ENCODE assay signal across 15 mouse cellular contexts in genomic region chr10:67702783-67703455, GRCm38 (mm10).
DNase-seq lines count a peak whose midpoint lies in the region; ATAC-seq and TF ChIP-seq lines count a peak whose summit lies in the region.
"Had no signal": no experiment of that assay in that cellular context is flagged by ENCODE, and none has a peak within 500 bp of the region (broad histone marks: within the 10 kb centered on the region; RNA-seq: fewer than 3 reads in every experiment).

No protein-coding gene starts in this region.

- peak; percentile 32 for ATAC-seq in activated CD4-positive, CD25-positive, alpha-beta regulatory T cell, adult 4 months
- no peak for ATAC-seq in hindbrain, embryonic 13.5 days (ENCODE audit: low FRiP score)
- ATAC-seq in frontal cortex, adult (ENCODE audit: low TSS enrichment) = no peak
- ATAC-seq: forebrain, embryonic 14.5 days had no signal

- no peak for TF ChIP-seq CTCF in gastrocnemius, adult 2 months (IDR thresholded peaks at IDR 0.05)

- H3K4me2 ChIP-seq in hindbrain, embryonic 13.5 days = no peak overlapping the region
- H3K4me2 ChIP-seq: neural tube, embryonic 12.5 days had no signal

- peak; percentile 37 for DNase-seq in gastrocnemius, adult 2 months
- DNase-seq in gastrocnemius, postnatal 36 days = no peak
- DNase-seq in heart, postnatal 25 days (ENCODE audit: low spot score) = peak; percentile 9
- no peak for DNase-seq in adrenal gland, postnatal 14 days
- DNase-seq: kidney, adult 2 months; layer of hippocampus, postnatal 36 days; liver; right cerebral cortex, postnatal 14 days had no signal

- no peaks in the 10 kb centered on the region for H3K36me3 ChIP-seq in macrophage (ENCODE audit: inconsistent target)
- H3K36me3 ChIP-seq in hindbrain, embryonic 13.5 days = no peaks in the 10 kb centered on the region
- H3K36me3 ChIP-seq: midbrain, embryonic 10.5 days; neural tube, embryonic 12.5 days had no signal

- no peaks in the 10 kb centered on the region for H3K4me1 ChIP-seq in hindbrain, embryonic 13.5 days (replicated peaks)
- H3K4me1 ChIP-seq: neural tube, embryonic 12.5 days had no signal

- H3K79me2 ChIP-seq in macrophage (ENCODE audit: inconsistent target) = no peaks in the 10 kb centered on the region

- H3K4me3 ChIP-seq in gastrocnemius, adult 2 months = no peak overlapping the region
- H3K4me3 ChIP-seq in macrophage (ENCODE audit: inconsistent target) = no peak overlapping the region
- H3K4me3 ChIP-seq in hindbrain, embryonic 13.5 days = no peak overlapping the region
- H3K4me3 ChIP-seq: midbrain, embryonic 10.5 days; neural tube, embryonic 12.5 days had no signal

- no peak overlapping the region for H3K9ac ChIP-seq in hindbrain, embryonic 13.5 days
- H3K9ac ChIP-seq: neural tube, embryonic 12.5 days had no signal

- no peaks in the 10 kb centered on the region for H3K9me3 ChIP-seq in hindbrain, embryonic 13.5 days
- H3K9me3 ChIP-seq: midbrain, embryonic 10.5 days; neural tube, embryonic 12.5 days had no signal

- H3K27ac ChIP-seq in gastrocnemius, adult 2 months = no peak overlapping the region
- H3K27ac ChIP-seq in macrophage = peak overlapping the region; percentile 4; the same call in 1 of the 2 replicates
- H3K27ac ChIP-seq in hindbrain, embryonic 13.5 days = no peak overlapping the region
- H3K27ac ChIP-seq: midbrain, embryonic 10.5 days; neural tube, embryonic 12.5 days had no signal

- intact Hi-C loops in gastrocnemius, adult 2 months (cut with DNase I) = no loop called here
- intact Hi-C loops in gastrocnemius, postnatal 36 days (cut with DNase I) = no loop called here
- intact Hi-C loops in heart, postnatal 25 days (cut with DNase I) = no loop called here

- H3K27me3 ChIP-seq in hindbrain, embryonic 13.5 days = no peaks in the 10 kb centered on the region
- H3K27me3 ChIP-seq: neural tube, embryonic 12.5 days had no signal

- 44% methylated on average over 9 of the region's 9 CpGs for WGBS in macrophage (ENCODE audit: missing documents)
- WGBS in hindbrain, embryonic 13.5 days = 80% methylated on average over 9 of the region's 9 CpGs

Comparison
In these comparisons a context has a peak if more than half of its experiments do, and no peak if none do; other contexts are left out.
1. DNase-seq: peak in gastrocnemius, adult 2 months (single experiment) and heart, postnatal 25 days (single experiment); none in gastrocnemius, postnatal 36 days (0 of 2) and adrenal gland, postnatal 14 days (single experiment).